Mouse (Mus musculus) retina, postnatal 7 days (tissue): ENCODE data around the gene Pmm1.
"Not testable (repeated sequence)": the region's sequence is repeated elsewhere in the genome, so short reads cannot be mapped to it uniquely, and the experiment has no call there.

Experiments
- DNase-seq: peaks from one replicate; pipeline ENCODE4 v3.0.0-alpha.2; 2012; ENCODE audit warnings: low read depth, low spot score

Pmm1 gene

DNA sequence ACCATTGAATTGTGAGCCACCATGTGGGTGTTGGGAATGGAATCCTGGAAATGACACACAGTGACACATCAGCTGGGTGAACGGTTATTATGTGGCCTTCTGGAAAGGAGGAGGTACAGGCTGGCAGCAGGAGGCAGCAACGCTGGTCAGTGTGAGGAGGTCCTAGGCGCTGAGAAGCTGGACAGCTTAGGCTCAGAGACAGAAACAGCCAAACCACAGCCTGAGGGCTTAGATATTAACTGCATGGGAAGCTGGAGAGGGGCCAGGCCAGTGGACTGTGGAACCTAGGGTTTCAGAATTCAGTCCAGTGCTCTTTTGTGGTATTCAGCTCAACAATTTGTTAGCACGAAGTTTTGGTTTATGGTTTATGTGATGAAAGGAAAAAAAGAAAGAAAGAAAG is 33.0 kb downstream of the Pmm1 start:
- no peak for DNase-seq

DNA sequence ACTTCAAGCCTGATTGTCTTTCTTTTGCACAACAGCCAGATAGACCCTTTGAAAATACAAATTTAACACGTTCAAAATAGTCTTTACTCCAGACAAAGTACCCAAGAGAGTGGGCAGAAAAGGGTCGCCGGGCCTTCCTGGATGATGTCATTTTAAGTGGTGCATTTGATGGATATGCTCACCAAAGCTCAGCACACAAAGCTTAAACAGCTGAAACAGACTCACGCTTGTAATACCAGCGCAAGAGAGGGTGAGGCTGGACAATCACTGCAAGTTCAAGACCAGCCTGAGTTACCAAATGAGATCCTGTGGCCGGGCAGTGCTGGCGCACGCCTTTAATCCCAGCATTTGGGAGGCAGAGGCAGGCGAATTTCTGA is 34.3 kb downstream of the Pmm1 start:
- no peak for DNase-seq

DNA sequence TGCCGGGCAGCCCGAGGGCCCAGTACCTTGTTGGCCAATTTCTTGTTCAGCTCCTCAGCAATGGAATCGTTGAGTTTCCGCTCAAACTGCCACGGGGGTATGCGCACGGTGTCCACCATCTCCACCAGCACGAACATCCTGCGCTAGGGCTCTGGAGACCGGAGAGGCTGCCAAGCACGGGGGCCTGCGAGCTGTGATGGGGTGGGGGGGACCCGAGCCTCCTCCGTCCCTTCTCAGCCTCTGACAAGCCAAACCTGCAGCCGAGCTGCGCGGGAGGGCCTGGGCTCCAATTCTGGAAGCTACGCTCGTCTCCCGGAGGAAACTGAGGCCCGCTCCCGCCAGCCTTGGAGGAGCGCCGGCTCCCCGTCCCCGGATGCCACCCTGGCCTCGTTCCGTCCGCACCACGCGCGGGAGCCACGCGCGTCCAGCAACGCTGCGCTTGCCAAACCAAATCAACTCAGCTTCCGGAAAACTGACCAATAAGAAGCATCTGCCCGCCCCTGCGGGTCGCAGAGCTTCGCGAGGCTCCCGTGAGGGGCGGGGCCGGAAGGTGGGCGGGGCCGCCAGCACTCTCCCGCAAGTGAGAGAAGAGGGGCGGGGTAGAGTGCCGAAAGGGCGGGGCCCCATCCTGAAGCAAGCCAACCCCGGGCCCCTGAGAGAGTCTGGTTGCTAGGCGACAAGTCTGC is 34.8 kb downstream of the Pmm1 start, which contains the start of gene Polr3h:
Polr3h (minus strand) TSS at position 481 of the 686 bp plus-strand sequence.
- DNase-seq: peak; percentile 94

GRCm38 (mm10) chr15:81924933-81925332 is 35.8 kb downstream of the Pmm1 start:
- no peak for DNase-seq

DNA sequence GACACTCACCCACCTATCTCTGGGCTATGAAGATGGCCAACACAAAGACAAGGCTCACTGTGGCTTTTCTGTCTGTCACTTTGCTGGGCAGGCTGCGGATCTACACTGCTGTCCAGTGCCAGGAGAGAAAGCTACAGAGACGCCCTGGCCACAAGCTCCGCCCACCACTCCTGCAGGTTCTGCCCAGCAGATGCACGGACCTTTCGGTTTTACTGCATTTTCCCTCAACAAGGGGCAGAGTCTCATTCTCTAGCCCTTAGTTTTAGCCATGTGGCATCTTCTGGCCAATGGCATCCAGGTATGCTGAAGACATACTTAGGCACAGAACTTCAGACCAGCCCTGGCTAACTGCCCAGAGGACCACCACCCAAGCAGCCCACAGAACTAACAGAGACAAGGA is 39.5 kb downstream of the Pmm1 start:
- no peak for DNase-seq

DNA sequence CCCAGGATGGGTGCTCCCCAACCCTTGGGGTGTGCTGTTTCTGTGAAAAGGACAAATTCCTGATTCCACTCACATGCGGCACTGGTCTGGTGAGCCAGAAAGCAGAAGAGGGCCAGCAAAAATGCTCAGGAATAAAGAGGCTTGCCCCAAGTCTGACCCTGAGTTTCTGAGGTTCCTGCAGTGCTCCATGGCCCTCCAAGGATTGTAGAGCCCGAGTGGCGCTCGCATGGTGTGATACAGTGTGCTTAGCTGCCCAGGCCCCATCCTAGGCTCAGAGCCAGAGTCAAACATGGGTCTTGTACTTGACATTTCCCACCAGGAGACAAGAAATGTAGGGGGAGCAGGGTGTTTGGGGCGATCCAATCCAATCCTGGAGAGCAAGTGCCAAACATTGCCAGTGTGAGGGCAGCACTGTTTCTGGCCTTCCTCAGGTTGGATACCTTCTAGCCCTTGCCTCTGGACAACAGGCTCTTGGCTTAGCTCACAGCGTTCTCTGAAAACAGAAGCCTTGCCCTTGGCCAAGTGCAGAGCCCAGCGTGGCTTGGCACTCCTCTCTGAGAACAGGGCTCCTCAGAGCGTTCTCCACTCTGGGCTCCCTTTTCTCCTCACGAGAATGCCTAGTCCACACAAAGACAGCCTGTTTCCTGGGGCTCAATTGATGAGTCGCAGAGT is 40.0 kb downstream of the Pmm1 start:
- DNase-seq: no peak

DNA sequence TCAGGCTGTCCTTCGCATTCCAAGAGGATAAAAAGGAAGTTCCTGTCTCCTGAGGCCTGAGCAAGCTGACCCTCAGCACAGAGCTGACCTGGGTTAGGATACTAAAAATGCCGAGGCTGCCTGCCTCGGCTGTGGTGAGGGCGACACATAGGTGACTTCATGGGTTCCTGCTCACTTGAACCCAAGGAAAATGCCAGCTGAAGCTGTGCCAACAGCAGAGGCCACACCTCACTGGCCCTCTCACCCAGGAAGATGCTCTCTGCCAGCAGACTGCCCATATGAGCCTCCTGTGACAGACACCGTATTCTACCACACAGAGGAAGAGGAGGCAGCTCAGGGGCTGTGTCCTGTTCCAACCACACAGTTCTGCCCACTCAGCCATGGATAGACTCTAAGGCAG is 41.7 kb downstream of the Pmm1 start:
- DNase-seq: no peak

DNA sequence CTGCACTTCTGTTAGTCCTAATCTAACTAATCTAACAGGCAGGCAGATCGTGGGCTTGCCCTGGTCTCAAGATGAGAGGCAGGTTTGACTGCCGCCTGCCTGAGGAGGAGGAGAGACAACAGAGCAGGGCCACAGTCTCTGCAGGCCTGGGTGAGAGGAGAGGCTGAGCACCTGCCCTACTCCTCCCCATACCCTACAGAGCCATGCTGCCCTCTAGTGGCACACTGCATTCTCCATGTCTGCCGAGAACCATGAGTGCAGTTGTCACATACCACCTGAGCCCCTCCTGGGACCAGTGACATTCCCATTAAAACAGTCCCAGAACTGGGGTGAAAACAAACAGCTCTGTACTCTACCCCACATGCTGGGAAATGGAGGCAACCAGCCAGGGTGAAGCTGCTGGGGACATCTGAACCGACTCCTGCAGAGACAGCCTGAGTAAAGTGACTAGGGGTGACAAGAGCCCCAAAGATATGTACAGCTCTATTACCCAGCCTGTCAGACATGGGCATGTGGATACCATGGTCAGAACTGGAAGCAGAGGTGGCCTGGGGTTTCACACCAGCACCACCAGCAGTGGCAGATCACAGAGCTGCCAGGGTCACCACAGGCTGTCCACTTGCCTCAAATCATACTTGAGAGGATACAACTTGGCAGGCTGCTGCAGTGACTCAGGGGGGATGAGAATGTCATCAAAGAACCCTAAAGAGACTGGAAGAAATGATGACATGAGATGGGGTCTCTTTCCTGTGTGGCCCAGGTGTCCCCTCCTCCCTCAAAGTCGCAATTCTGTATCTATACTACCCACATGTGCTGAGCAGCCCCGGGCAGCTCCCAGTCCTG is 42.9 kb downstream of the Pmm1 start:
- peak; percentile 59 for DNase-seq

DNA sequence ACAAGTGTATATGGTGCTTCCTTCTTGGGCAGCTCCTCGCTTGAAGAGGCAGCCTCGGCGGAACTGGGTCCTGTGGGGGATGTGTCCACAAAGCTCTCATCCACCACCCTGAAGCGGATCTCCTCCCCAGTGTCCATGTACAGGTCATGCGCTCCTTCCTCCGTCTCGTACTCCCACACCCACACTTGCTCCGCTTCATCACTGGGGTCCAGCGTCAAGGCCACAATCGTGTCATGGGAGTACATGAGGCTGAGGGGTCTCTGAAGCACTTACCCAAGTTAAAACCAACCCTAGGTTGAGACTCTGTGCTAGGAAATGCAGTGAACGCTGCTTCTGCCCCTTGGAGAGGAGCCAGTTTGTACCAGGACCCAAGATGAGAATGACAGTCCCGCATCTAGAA is 43.5 kb downstream of the Pmm1 start:
- no peak for DNase-seq

DNA sequence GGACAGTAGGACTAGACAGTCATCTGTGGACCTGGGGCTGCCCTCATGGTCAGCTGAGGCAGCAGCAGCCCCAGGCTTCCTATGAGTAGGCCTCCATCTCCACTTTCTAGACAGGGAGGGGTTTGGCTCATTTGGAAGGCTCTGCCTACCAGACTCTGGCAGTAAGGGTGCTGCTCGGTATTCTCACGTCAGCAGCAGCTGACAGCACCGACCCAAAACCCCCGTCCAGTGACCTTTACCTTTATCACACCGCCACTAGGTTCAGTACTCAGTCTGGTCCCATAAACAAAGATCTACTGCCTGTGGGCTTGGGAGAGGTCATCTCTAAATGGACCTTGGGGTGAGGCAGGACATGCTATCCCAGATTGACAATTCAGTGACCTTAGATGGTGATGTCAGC is 45.1 kb downstream of the Pmm1 start:
- no peak for DNase-seq

GRCm38 (mm10) chr15:81914668-81915067 is 46.1 kb downstream of the Pmm1 start:
- no peak for DNase-seq

- DNase-seq: no peak
These were observed 48.2 kb downstream of the Pmm1 start for GRCm38 (mm10) chr15:81912498-81912897.

- not testable (repeated sequence) for DNase-seq
These were observed 52.0 kb downstream of the Pmm1 start for GRCm38 (mm10) chr15:81908767-81909166.

DNA sequence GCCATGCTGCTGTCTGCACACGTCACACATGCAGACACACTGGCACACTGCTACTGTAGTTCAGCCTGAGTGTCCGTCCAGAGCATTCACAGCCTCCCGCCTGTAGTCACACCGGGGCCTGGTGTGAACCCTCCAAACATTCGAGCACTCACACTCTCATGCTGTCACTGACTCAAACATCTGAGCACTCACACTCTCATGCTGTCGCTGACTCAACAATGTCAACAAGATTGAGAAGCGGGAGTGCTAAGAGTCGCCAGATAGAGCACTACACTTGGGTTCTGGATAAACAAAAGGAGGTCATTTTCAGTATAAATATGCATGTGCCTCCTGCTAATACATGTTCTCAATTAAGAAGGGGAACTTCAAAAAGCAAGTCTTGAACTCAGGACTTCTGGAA is 52.8 kb downstream of the Pmm1 start:
- no peak for DNase-seq

- DNase-seq: peak; percentile 67
These were observed 55.8 kb downstream of the Pmm1 start for GRCm38 (mm10) chr15:81904939-81905338.
